Mouse (Mus musculus) MEL (cell line): ENCODE data around the gene Mrpl24.

Experiments used
- CTCF ChIP-seq, 3 experiments: IDR thresholded peaks in 2 of 3; conservative IDR thresholded peaks in 1 of 3; 2 replicates each; pipeline ENCODE4 v1.5.1; 2011 to 2012; ENCODE audit warnings: low read length in 3 of 3, low read depth in 2 of 3, mild to moderate bottlenecking in 2 of 3, improper control_type of control experiment in 1 of 3, inconsistent platforms in 1 of 3, mixed read lengths in 1 of 3, moderate library complexity in 1 of 3; ENCODE audit not compliant: control insufficient read depth in 1 of 3, insufficient read depth in 1 of 3, poor library complexity in 1 of 3, severe bottlenecking in 1 of 3
- ELF1 ChIP-seq: IDR thresholded peaks from 2 replicates; pipeline ENCODE4 v1.6.1; 2014; ENCODE audit warnings: low read depth, mild to moderate bottlenecking, inconsistent platforms, low read length, improper control_type of control experiment, moderate library complexity
- EP300 ChIP-seq, 2 experiments: IDR thresholded peaks; 2 replicates each; pipeline ENCODE4 v1.6.1; 2011; ENCODE audit warnings: improper control_type of control experiment in 2 of 2, low read length in 2 of 2, low read depth in 1 of 2, mild to moderate bottlenecking in 1 of 2
- GATA1 ChIP-seq: IDR thresholded peaks from 2 replicates; pipeline ENCODE4 v1.6.1; 2011; ENCODE audit warnings: low read depth, low read length, improper control_type of control experiment
- HCFC1 ChIP-seq: IDR thresholded peaks from 2 replicates; pipeline ENCODE4 v1.6.1; 2012; ENCODE audit warnings: low read depth, mild to moderate bottlenecking, inconsistent platforms, low read length, improper control_type of control experiment, moderate library complexity
- MAZ ChIP-seq: IDR thresholded peaks from 2 replicates; pipeline ENCODE4 v1.6.1; 2012; ENCODE audit warnings: low read depth, mild to moderate bottlenecking, inconsistent platforms, low read length, improper control_type of control experiment
- POLR2A ChIP-seq, 2 experiments: IDR thresholded peaks; 2 replicates each; pipeline ENCODE4 v1.6.1; 2011 to 2012; ENCODE audit warnings: low read length in 2 of 2, mild to moderate bottlenecking in 2 of 2, control low read depth in 1 of 2, improper control_type of control experiment in 1 of 2, low read depth in 1 of 2, moderate library complexity in 1 of 2; ENCODE audit not compliant: control insufficient read depth in 1 of 2, insufficient read depth in 1 of 2, poor library complexity in 1 of 2
- POLR2AphosphoS5 ChIP-seq: IDR thresholded peaks from 2 replicates; pipeline ENCODE4 v1.6.1; 2012; ENCODE audit warnings: low read depth, borderline replicate concordance, mild to moderate bottlenecking, inconsistent platforms, low read length, moderate library complexity, mixed read lengths
- RCOR1 ChIP-seq: IDR thresholded peaks from 2 replicates; pipeline ENCODE4 v1.6.1; 2012; ENCODE audit warnings: low read depth, mild to moderate bottlenecking, inconsistent platforms, low read length, improper control_type of control experiment
- SMC3 ChIP-seq: IDR thresholded peaks from 2 replicates; pipeline ENCODE4 v1.6.1; 2011; ENCODE audit warnings: low read depth, low read length, improper control_type of control experiment
- TCF12 ChIP-seq: IDR thresholded peaks from 2 replicates; pipeline ENCODE4 v1.6.1; 2014; ENCODE audit warnings: low read depth, mild to moderate bottlenecking, inconsistent platforms, low read length, improper control_type of control experiment, moderate library complexity
- ZC3H11A ChIP-seq: IDR thresholded peaks from 2 replicates; pipeline ENCODE4 v1.6.1; 2012; ENCODE audit warnings: low read depth, mild to moderate bottlenecking, inconsistent platforms, low read length, improper control_type of control experiment
- ZKSCAN1 ChIP-seq: IDR thresholded peaks from 2 replicates; pipeline ENCODE4 v1.6.1; 2012; ENCODE audit warnings: low read depth, mild to moderate bottlenecking, inconsistent platforms, low read length, improper control_type of control experiment, moderate library complexity

GRCm38 (mm10) chr3:87952440-87952839 is 33.1 kb downstream of the Mrpl24 start:
- TF ChIP-seq CTCF (IDR thresholded peaks at IDR 0.05 in 2 of 3, conservative IDR thresholded peaks at IDR 0.05 in 1 of 3; ENCODE audit: control insufficient read depth in 1 of 3, insufficient read depth in 1 of 3, low read depth in 2 of 3, low read length in 3 of 3, poor library complexity in 1 of 3, severe bottlenecking in 1 of 3) (no peak), EP300 (IDR thresholded peaks at IDR 0.05; ENCODE audit: low read depth in 1 of 2, low read length in 2 of 2) (no peak), ZKSCAN1 (no peak), HCFC1 (no peak), ELF1 (no peak), MAZ (no peak), ZC3H11A (no peak), POLR2A (IDR thresholded peaks at IDR 0.05; ENCODE audit: control insufficient read depth in 1 of 2, insufficient read depth in 1 of 2, low read depth in 1 of 2, low read length in 2 of 2, poor library complexity in 1 of 2) (no peak), SMC3 (no peak), GATA1 (no peak), POLR2AphosphoS5 (no peak), TCF12 (no peak), RCOR1 (no peak)
